Mouse (Mus musculus) right cerebral cortex, postnatal 14 days (tissue): ENCODE measurements around the gene Gm26741.
"Not testable (repeated sequence)": the region's sequence is repeated elsewhere in the genome, so short reads cannot be mapped to it uniquely, and the experiment has no call there.

Experiments used
- DNase-seq: peaks from one replicate; pipeline ENCODE4 v3.0.0; 2022

Gene Gm26741

GRCm38 (mm10) chr10:52358467-52358866 is at the start of gene Gm26741:
Gene Gm26741 (plus strand): TSS chr10:52358767.
- DNase-seq: no peak

GRCm38 (mm10) chr10:52309196-52309595 is 49.4 kb upstream of the Gm26741 start:
- no peak for DNase-seq

GRCm38 (mm10) chr10:52319506-52320286 is 38.9 kb upstream of the Gm26741 start:
- no peak for DNase-seq

- no peak for DNase-seq
Measured at GRCm38 (mm10) chr10:52321918-52322317, 36.6 kb upstream of the Gm26741 start.

DNA sequence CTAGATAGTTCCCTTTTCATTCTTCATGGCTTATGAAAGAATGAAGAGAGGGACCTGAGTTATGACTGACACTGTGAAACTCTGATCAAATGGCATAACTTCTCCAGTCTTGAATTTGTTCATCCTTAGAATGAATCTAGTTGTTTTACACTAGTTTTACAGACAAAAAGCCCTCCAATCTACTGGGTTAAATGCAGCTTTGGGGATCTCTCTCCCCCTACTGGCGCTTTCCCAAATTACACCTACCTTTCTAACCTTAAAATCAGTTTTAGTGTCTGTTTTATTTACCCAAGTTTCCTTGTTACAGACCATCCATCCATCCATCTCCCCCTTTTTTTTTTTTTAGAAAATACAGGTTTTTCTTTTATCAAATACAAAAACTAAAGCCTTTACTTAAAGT is 27.6 kb upstream of the Gm26741 start:
- DNase-seq: peak; percentile 42

DNA sequence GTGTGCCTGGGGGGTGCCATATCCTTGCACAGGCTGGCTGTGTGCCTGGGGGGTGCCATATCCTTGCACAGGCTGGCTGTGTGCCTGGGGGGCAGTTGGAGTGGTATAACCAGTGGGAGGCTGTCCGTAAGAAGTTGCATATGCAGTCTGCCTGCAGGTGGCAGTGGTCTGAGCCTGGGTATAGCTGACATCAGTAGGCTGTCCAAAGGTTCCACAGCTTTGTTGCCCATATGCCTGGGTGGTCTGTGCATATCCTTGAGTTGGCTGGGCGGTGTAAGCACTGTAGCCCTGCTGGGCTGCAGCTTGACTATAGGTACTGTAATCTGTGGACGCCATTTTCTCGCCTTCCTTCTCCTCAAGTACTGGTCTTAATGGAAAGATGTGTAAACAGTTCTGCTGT is 15.2 kb upstream of the Gm26741 start:
- DNase-seq: not testable (repeated sequence)

DNA sequence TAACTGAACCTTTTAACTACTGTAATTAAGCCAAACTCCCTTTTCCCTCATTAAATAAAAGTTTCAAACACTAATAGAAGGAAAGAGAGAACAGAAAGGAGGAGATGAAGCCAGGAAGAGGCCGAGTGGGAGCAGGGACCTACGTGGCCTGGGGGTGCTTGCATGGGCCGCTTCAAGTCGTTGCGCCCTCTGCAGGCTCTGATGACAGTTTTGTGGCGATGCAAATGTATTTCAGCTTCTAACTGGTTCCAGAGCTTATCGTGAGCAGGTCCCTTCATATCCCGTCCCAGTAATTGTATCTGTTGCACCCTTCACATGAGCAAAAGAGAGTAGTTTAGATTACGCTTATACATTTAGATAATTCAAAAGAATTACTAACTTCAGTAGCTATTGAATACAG is 5.4 kb upstream of the Gm26741 start:
- no peak for DNase-seq

- DNase-seq: no peak
Measured at GRCm38 (mm10) chr10:52360241-52360735, 1.7 kb downstream of the Gm26741 start.

DNA sequence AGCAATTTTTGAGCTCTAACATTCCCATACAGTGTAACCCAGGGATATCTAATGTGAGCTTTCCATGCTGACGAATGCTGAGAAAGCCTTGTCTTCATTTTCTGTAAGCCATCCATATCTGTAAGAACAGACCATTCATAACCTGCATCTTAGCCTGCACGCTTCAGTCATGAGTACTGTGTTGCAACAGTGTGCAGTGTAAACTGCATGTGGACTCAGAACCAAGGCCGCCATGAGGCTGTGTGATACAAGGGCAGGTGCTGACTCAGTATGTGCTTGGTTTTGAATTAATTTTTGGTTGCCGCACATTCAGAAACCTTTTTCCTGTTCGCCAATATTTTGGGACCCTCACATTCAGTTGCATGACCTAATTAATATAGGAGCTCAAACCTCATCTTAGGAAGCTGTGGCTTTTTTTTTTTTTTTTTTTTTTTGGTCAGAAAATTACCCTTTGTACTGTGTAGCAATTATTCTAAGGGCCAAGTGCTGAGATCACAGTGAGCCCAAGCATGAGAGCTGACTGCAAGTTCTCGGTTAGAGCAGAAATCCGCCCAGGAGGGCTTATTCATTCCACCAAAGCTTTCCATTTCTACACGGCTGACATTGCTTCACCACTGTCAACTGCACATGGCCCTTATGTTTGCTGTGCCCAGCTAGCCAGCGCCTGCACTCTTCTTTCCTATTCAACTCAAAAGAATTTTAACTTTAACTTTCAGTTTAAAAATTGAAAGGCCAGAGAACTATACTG is 2.5 kb downstream of the Gm26741 start:
- DNase-seq: no peak

DNA sequence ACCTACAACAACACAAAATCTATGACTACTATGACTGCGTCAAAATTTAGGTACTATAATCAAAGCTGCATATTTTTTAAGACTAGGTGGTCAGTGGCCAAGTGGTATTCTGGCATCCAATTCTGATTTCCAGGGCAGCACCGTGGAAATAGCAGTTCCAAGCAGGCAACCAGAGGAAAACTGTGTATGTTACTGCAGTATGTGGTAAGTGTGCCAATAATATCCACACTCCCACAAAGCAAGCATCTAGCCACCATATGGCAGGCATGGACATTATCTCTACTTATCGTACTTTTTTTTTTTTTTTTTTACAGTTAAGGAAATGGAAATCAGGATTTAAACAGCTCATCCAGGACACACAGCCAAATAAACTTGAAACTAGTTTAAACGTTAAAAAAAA is 9.8 kb downstream of the Gm26741 start:
- DNase-seq: no peak

- DNase-seq: no peak
Measured at GRCm38 (mm10) chr10:52373834-52374233, 15.3 kb downstream of the Gm26741 start.

DNA sequence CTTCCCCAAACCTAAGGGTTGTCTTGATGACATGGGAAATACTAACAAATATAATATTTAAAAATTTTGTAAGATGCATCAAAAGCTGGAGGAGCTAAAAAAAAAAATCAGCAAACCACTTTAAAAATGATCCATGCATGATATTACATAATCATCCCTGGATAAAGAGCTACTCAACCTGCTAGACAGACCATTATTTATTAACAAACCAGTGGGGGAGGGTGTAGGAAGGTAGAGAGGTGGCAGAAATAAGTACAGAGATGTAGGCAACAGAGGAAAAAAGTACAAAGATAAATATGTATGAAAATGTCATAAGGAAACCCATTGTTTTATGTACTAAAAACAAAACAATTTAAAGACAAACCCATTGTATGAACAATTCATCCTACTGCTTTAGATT is 16.1 kb downstream of the Gm26741 start:
- no peak for DNase-seq

DNA sequence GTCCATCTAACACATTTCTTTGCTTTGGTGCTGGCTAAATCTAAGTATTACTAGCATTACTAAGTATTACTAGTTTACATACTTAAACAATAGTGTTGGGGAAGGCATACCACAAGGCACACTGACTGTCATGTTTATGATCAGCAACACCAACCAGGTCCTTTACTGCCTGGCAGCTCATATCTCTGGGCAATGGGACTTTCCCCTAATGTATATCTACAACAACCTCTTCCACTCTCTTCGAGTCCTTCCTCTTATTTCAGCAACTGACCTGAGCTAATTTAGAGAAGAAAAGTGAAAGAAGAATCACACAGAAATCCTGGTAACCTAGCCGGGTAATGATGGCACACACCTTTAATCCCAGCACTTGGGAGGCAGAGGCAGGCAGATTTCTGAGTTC is 17.9 kb downstream of the Gm26741 start:
- no peak for DNase-seq

GRCm38 (mm10) chr10:52377813-52378212 is 19.2 kb downstream of the Gm26741 start:
- DNase-seq: no peak

DNA sequence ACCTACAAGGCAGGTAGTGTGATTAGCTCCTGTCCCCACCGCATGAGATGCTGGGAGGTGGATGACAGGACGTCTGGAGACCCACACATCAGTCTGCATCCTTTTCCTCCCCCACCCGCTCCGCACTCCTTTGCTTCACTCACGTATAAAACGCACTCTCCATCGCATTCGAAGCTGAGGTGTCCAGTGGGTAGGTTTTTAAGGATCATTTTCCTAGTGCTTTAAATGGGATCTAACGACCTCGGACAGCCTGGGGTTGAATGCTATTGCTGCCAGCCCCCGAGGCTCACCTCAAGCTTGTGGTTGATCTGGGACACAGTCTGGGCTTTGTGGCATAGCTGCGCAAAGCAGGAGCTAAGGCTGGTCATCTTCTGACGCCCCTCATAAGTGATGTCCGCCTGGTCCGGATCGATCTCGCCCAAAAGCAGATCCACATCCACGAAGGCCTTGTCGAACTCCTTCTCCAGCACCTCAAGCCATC is 22.8 kb downstream of the Gm26741 start:
- peak; percentile 26 for DNase-seq

DNA sequence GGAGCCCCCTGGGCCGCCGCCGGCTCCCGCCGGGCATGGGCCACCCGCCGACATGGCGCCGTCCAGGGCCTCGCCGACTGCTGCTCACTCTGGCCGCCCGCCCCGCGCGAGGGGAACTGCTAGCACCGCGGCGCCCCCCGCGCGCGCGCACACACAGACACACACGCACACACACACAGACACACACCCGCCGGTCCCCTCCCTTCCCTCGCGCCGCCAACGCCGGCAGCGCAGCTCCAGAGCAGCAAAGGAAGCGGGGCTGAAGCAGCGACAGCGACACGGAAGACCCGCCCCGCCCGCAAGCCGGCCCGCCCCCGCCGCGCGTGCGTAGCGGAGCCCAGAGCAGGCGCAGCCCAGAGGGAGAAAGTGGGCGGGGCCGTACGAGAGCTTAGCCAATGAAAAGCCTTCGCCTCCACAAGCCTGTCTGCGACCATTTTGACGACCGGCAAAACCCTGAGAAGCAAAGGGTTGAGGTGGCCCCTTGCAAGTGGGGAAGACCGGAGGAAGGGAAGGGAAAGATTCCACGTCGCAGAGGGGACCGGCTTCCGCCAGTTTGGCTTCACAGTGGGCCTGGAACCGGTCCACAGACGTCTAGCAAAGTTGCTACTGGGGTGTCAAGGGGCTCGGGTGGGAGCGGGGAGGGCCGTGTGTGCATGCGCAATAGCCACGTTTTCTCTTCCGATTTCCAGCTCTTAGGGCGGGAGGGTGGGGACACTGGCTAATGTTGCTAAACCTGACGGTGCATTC is 23.5 kb downstream of the Gm26741 start, which contains the start of gene Gopc:
TSS of gene Gopc (minus strand) at position 280 of the 747 bp plus-strand sequence.
- peak; percentile 98 for DNase-seq

DNA sequence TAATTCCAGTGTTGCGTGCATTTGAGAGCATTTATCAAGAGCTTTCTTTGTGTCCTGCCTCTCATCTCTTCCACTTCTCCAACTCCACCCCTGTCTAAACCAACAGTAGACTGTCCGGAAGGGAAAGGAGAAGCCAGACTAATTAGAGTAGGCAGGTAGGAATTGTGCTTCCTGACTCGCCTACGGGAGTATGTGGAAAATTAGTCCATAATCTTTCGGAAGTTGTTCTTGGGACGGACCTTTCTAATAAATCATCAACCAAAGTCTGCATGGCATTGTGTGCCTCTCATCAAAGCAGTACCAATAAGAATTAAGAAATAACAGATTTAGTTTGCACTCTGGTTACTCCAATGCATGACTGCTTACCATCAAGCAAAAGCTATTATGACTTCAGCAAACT is 24.5 kb downstream of the Gm26741 start:
- no peak for DNase-seq

GRCm38 (mm10) chr10:52383522-52383921 is 25.0 kb downstream of the Gm26741 start:
- no peak for DNase-seq

DNA sequence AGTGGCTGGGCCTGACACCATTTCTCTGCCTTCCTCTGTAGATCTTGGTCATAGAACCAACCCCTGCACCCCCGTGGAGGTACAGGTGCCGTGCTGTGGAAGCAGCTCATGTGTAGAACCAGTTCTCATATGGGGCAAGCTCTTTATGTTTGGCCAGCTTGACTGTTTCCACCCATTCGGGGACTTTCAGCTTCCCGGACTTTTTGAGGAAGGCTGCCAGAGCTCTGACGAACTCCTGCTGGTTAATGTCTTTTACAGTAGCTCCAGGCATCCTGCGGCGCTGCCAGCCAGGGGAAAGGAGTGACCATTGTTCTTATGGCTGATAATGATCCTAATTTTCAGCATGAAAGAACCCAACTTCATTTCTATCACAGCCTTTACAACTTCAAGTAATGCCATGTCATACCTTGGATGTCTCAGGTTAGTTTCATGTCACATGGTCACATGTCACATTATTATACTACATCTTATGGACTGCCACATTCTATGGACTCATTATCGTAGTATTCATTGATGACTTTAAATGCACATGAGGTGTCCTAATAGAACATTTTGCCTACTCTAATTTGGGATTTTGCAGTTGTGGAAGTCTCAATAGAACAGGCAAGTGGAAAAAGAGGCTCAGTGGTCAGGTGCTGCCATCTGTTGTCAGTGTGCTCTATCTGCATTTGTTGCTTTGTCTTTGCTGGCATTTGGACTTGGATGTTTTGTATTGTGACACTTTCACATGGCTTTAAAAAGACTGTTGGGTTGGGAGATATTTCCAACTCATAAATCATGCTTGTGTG is 26.4 kb downstream of the Gm26741 start:
- peak; percentile 46 for DNase-seq

DNA sequence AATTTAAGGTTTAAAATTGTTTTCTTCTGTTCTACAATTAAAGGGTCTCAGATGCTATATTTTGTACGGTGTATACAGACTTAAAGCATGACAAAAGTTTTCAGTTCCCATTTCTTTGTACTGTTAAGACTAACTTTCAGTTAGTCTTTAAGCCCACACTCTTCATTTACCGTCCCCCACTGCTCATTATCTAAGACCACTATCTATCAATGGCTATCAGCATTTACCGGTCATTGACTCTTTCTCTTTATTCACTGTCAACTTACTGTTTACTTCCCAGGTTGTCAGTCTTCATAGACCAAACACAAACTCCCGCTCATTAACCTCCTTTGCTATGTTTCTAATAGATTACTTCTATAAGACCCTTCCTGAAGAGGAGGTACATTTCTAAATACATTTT is 28.6 kb downstream of the Gm26741 start:
- no peak for DNase-seq

GRCm38 (mm10) chr10:52388922-52389430 is 30.4 kb downstream of the Gm26741 start, which contains the start of gene Nepn:
Gene Nepn (plus strand): TSS chr10:52388972.
- DNase-seq: no peak

- DNase-seq: no peak
Measured at GRCm38 (mm10) chr10:52389438-52389837, 30.9 kb downstream of the Gm26741 start.
